Mouse (Mus musculus) liver, embryonic 14.5 days (tissue): ENCODE results near the gene Grm8. TPM values are rescaled to one million over a fixed set of nuclear protein-coding genes. Genes with fewer than 3 reads are reported as not detected.

Experiments
- ATAC-seq: fragments of 200-750 bp; cut with Nextera tagmentation; 2 replicates; pipeline ENCODE4 v1.8.0; 2017; ENCODE audit warnings: moderate number of reproducible peaks, mild to moderate bottlenecking, moderate library complexity; ENCODE audit not compliant: insufficient read depth
- DNase-seq, 3 experiments: peaks; one replicate each; pipeline ENCODE4 v3.0.0-alpha.2; 2012 to 2013; ENCODE audit warnings: low read depth in 3 of 3, low spot score in 3 of 3
- H3K27ac ChIP-seq: fragments of 300-500 bp; sonication (generic); 2 replicates; pipeline ENCODE4 v1.5.1; 2014; ENCODE audit warnings: moderate library complexity, mild to moderate bottlenecking, control low read depth, inconsistent platforms
- H3K27me3 ChIP-seq: fragments of 300-500 bp; sonication (generic); 2 replicates; pipeline ENCODE4 v1.6.1; 2014; ENCODE audit warnings: mild to moderate bottlenecking, low read length, moderate library complexity; ENCODE audit not compliant: control insufficient read depth, insufficient read depth
- H3K36me3 ChIP-seq: fragments of 300-500 bp; sonication (generic); replicated peaks from 2 replicates; pipeline ENCODE4 v1.6.1; 2014; ENCODE audit warnings: low read depth; ENCODE audit not compliant: control insufficient read depth, insufficient read depth
- H3K4me1 ChIP-seq, 2 experiments: fragments of 200-500 bp in 1 of 2; fragments of 300-500 bp in 1 of 2; sonication (generic) in 1 of 2; replicated peaks; 2 replicates each; pipeline ENCODE4 v1.6.1; 2012 to 2014; ENCODE audit warnings: antibody characterized with exemption in 1 of 2, inconsistent platforms in 1 of 2, low read length in 1 of 2; ENCODE audit not compliant: control insufficient read depth in 2 of 2, insufficient read depth in 2 of 2
- H3K4me2 ChIP-seq: fragments of 300-500 bp; sonication (generic); 2 replicates; pipeline ENCODE4 v1.6.1; 2014; ENCODE audit warnings: low read depth, mild to moderate bottlenecking, control low read depth, moderate library complexity
- H3K4me3 ChIP-seq, 2 experiments: fragments of 200-500 bp in 1 of 2; fragments of 300-500 bp in 1 of 2; sonication (generic) in 1 of 2; 2 replicates each; pipeline ENCODE4 v1.5.1; 2012 to 2014; ENCODE audit warnings: low read depth in 2 of 2, low read length in 2 of 2, mild to moderate bottlenecking in 2 of 2, control low read depth in 1 of 2, inconsistent platforms in 1 of 2, moderate library complexity in 1 of 2; ENCODE audit not compliant: insufficient read depth in 1 of 2
- H3K9ac ChIP-seq: fragments of 300-500 bp; sonication (generic); replicated peaks from 2 replicates; pipeline ENCODE4 v1.6.1; 2014; ENCODE audit warnings: mild to moderate bottlenecking, control low read depth, moderate library complexity
- H3K9me3 ChIP-seq: fragments of 300-500 bp; sonication (generic); 2 replicates; pipeline ENCODE4 v1.6.1; 2016; ENCODE audit warnings: low read length, mixed read lengths; ENCODE audit not compliant: control insufficient read depth
- CTCF ChIP-seq: IDR thresholded peaks from 2 replicates; pipeline ENCODE4 v1.5.1; 2016; ENCODE audit warnings: antibody characterized with exemption, low read depth, control low read depth
- EP300 ChIP-seq: IDR thresholded peaks from 2 replicates; pipeline ENCODE4 v1.6.1; 2016; ENCODE audit warnings: antibody characterized with exemption, low read depth
- WGBS: fragments of 180-500 bp; shearing (Covaris S2); extraction: QIAGEN DNeasy Blood & Tissue Kit; methylation state at CpG from one replicate; pipeline ENCODE4 v1.1.7; 2014; ENCODE audit not compliant: insufficient replicate concordance; 5-methylcytosine and 5-hydroxymethylcytosine counted together
- polyA plus RNA-seq, 2 experiments: library from polyadenylated mRNA; depleted of rRNA in 1 of 2; stranded (reverse) in 1 of 2; unstranded in 1 of 2; fragments of >200 nt; fragmentation: Nextera tagmentation in 1 of 2; extraction: Ambion mirVana in 1 of 2; gene quantifications; 2 replicates each; pipeline versions ENCODE4 v1.2.1 to v1.2.3; 2012 to 2014

The Grm8 gene
- polyA plus RNA-seq, 2 experiments: not detected

DNA sequence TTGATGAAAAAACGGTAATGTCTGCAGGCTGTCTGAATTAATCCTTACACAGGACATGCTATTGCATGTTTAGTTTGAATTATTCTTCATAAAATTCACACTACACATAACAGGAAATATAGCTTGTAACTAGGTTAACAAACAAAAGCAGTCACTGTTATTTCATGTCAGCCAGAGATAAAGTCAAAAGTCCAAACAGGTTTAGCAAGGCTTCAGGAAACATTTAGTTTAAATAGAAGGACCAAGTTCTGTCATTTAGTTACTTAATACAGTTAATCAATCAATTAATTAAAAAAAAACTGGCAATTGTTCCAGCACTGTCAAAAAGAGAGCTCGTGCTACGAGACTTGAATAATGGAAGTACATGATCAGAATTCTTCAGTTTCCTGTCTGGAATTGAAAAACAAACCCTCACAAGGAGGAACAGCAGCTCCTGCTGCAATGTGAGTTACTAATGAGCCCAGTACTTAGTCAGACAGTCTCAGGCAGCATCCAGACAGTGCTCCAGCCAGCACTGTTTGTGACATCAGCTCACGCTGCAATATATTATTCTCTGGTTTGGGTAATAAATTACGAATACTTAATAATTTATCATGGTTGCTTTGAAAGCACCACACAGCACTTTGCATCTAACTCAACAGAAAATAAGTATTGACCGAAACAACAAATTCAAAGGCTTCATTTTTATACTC, 334.0 kb downstream of the Grm8 start:
- WGBS: 54% methylated on average over 6 of the region's 6 CpGs
- Histone ChIP-seq H3K4me1 (no peaks in the 10 kb centered on the region), H3K36me3 (no peaks in the 10 kb centered on the region), H3K27ac (no peak overlapping the region), H3K4me2 (no peak overlapping the region), H3K9me3 (no peaks in the 10 kb centered on the region), H3K9ac (no peak overlapping the region), H3K4me3 (no peak overlapping the region), H3K27me3 (no peaks in the 10 kb centered on the region)
- ATAC-seq (no peak), DNase-seq (no peak)
- no peak for TF ChIP-seq EP300
- no peak for TF ChIP-seq CTCF

DNA sequence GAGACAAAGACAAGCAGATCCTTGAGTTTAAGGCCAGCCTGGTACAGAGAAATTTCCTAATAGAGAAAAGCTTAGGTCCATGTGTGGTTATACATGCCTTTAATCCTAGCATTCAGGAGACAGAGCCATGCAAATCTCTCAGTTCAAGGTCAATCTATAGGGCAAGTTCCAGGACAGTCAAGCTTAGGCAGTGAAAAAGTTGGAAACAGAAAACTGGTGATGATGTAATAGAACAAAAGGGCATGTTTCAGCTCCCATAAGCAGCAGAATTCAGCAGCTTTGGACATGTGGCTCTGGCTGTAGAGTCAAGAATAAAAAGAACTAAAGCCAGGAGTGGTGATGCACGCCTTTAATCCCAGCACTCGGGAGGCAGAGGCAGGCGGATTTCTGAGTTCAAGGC, 336.2 kb downstream of the Grm8 start:
- Histone ChIP-seq H3K4me1 (no peaks in the 10 kb centered on the region), H3K4me3 (no peak overlapping the region), H3K9ac (no peak overlapping the region), H3K36me3 (no peaks in the 10 kb centered on the region), H3K27me3 (no peaks in the 10 kb centered on the region), H3K4me2 (no peak overlapping the region), H3K27ac (no peak overlapping the region), H3K9me3 (no peaks in the 10 kb centered on the region)
- TF ChIP-seq EP300 (no peak), CTCF (no peak)
- 67% methylated on average over 3 of the region's 3 CpGs for WGBS
- DNase-seq: no peak
- no peak for ATAC-seq

DNA sequence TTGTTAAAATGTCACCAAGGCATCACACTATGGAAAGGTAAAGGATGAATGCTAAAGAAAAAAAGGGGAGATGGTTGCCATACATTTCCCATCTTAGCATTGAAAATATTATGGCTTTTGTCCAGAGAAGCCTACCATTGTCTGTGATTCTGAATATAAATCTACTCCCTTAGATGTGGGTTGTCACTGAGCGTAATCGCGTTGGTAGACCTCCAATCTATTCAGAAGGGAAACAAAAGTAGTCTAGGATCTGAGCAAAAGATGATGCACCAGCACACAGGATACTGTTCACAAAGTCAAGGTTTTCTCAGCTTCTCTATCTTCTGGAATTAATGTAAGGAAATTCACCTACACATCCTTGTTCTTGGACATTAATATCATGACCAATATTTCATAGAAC, 345.4 kb downstream of the Grm8 start:
- WGBS: 81% methylated on average over 3 of the region's 3 CpGs
- Histone ChIP-seq H3K4me1 (no peaks in the 10 kb centered on the region), H3K9me3 (no peaks in the 10 kb centered on the region), H3K9ac (no peak overlapping the region), H3K4me3 (no peak overlapping the region), H3K36me3 (no peaks in the 10 kb centered on the region), H3K27ac (no peak overlapping the region), H3K4me2 (no peak overlapping the region), H3K27me3 (no peaks in the 10 kb centered on the region)
- DNase-seq (no peak), ATAC-seq (no peak)
- no peak for TF ChIP-seq CTCF
- TF ChIP-seq EP300: no peak

DNA sequence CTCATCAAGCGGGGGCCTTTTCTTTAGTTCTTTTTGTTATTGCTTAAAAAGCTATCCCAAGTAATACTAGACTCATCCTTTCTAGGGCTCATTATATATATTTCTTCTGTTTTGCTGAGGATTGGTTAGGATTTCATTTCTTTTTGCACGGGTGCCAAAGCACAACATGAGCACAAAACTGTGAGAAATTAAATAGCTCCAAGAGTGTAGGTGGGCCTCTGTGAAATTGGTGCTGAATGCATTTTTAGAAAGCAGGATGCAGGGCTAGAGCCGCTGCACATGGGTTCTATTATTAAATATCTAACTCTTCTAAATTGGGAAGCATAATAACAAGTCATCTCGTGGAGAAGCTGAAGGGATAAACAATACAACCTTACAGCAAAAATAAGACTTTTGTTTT, 345.8 kb downstream of the Grm8 start:
- 52% methylated on average over 4 of the region's 4 CpGs for WGBS
- H3K36me3 ChIP-seq: no peaks in the 10 kb centered on the region
- H3K4me2 ChIP-seq: no peak overlapping the region
- no peak overlapping the region for H3K4me3 ChIP-seq
- DNase-seq: no peak
- no peak for ATAC-seq
- no peaks in the 10 kb centered on the region for H3K27me3 ChIP-seq
- no peaks in the 10 kb centered on the region for H3K9me3 ChIP-seq
- TF ChIP-seq CTCF (no peak), EP300 (no peak)
- no peak overlapping the region for H3K9ac ChIP-seq
- H3K4me1 ChIP-seq: no peaks in the 10 kb centered on the region
- no peak overlapping the region for H3K27ac ChIP-seq

DNA sequence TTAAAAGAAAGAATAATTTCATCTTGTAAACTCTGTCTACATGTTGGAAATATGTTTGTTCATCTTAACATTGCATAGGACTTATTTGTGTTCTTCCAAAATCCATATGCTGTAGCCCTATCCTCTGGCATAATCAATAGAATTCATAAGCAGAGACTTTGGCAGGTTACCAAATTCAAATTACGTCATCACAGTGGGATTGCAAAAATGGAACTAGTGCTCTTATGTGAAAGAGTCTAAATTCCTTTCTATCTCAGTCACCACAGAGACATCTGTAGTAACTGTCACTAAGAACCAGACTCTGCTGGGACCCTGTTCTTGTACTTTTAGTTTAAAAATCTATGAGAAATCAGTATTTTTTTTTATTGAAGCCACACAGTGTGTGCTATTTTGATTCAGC, 352.7 kb downstream of the Grm8 start:
- no peak for TF ChIP-seq EP300
- no peak for TF ChIP-seq CTCF

More for the DNA sequence above, 352.7 kb downstream of the Grm8 start:
- Histone ChIP-seq H3K27ac (no peak overlapping the region), H3K4me3 (no peak overlapping the region), H3K36me3 (no peaks in the 10 kb centered on the region), H3K27me3 (no peaks in the 10 kb centered on the region), H3K4me2 (no peak overlapping the region), H3K9me3 (no peaks in the 10 kb centered on the region), H3K9ac (no peak overlapping the region), H3K4me1 (no peaks in the 10 kb centered on the region)
- ATAC-seq (no peak), DNase-seq (no peak)
- WGBS: 59% methylated on average over 1 of the region's 1 CpGs
